Mouse (Mus musculus) Patski (cell line): ENCODE data around the gene Ralgapa2. TPM values are rescaled to one million over a fixed set of nuclear protein-coding genes. Genes with fewer than 3 reads are reported as not detected.

Source experiments
- ATAC-seq: fragments of 100-300 bp; one replicate; pipeline ENCODE4 v1.8.0; 2021
- CTCF ChIA-PET: fragments of 350-600 bp; sonication (Branson Sonifier 250); formaldehyde crosslinking; loops from one replicate; lab custom pipeline; 2022; ENCODE audit warnings: inconsistent platforms; lab: Charles Lee
- POLR2A ChIA-PET: fragments of 350-600 bp; sonication (Branson Sonifier 250); formaldehyde crosslinking; loops from one replicate; lab custom pipeline; 2022; ENCODE audit warnings: antibody characterized with exemption, inconsistent platforms; lab: Charles Lee
- DNase-seq: peaks from one replicate; pipeline ENCODE4 v3.0.0-alpha.2; 2011; ENCODE audit warnings: low read depth, low spot score
- H3K27me3 ChIP-seq: fragments of 371-371 bp; one replicate; pipeline ENCODE4 v1.5.1; 2021
- CTCF ChIP-seq: fragments of 100-300 bp; IDR thresholded peaks from one replicate; pipeline ENCODE4 v1.5.1; 2021
- in situ Hi-C: fragments of 300-500 bp; cut with MboI; formaldehyde crosslinking; loops from 3 replicates; pipeline ENCODE4 v1.11.1; 2018; ENCODE audit warnings: low pct_unique_long_range_greater_than_20kb, mixed read lengths
- polyA plus RNA-seq: library from polyadenylated mRNA; unstranded; gene quantifications from one replicate; pipeline ENCODE4 v1.2.3, GENCODE M21; 2021

The Ralgapa2 gene
- polyA plus RNA-seq, 1 experiment from 2014 or later, result 4.7 TPM

DNA sequence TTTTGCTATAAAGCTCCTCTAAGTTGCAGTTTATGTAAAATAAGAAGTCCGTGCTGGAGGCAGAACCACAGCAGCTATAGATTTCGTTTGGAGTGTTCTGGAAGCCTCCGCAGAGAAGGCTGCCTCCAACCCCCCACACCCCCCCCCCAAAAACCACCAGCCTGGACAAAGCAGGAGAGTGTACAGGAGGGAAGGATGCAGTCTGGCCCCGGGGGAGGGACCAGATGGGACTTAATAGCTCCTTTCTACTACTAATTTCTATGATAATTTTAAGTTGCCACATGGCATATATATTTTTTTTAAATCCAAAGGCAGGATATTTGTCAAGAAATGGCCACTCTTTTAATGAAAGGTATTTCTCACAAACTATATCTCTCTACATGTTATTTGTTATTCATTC is 198.3 kb downstream of the Ralgapa2 start:
- POLR2A ChIA-PET, result interaction anchor here (0.5 to 0.7 kb wide), 4 partner anchors 14 to 736 kb away, joined by 3 to 4 read pairs (median 3); no protein-coding TSS in a partner anchor
- DNase-seq (no peak), ATAC-seq (no peak)
- TF ChIP-seq CTCF, result no peak
- no peaks in the 10 kb centered on the region for H3K27me3 ChIP-seq
- in situ Hi-C loops, result no loop called here
- CTCF ChIA-PET, result interaction anchor here (0.7 to 3.2 kb wide), 3 partner anchors 14 to 46 kb away, joined by 3 to 8 read pairs (median 4); no protein-coding TSS in a partner anchor

- ChIA-PET POLR2A (interaction anchor here (0.6 to 0.7 kb wide), 2 partner anchors 9 to 13 kb away, joined by 3 read pairs; no protein-coding TSS in a partner anchor), CTCF (interaction anchor here (1.3 to 2.6 kb wide), 2 partner anchors 10 to 37 kb away, joined by 3 to 5 read pairs; no protein-coding TSS in a partner anchor)
- no peak for ATAC-seq
- H3K27me3 ChIP-seq, result no peaks in the 10 kb centered on the region
- in situ Hi-C loops, result no loop called here
- no peak for DNase-seq
- TF ChIP-seq CTCF, result no peak
Observed at GRCm38 (mm10) chr2:146310760-146311159, 201.4 kb downstream of the Ralgapa2 start.

DNA sequence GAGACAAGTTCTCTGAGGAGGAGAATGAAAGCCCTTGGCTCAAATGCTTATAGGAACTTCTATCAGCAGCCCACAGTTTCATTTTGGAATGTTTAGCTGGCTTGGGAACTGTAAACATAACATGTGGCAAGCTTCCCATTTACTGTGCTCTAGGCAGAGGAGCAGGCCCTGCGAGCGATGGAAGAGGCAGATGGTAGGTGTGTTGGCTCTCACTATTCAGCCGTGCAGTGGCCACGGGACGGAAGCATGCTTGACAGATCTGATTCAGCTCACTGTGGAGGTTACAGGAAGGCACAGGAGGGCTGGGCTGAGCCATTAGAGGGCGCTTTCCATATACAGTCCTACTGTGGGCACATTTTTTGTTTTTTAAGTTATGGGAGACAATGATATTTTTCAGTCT is 201.9 kb downstream of the Ralgapa2 start:
- no peak for TF ChIP-seq CTCF
- DNase-seq (no peak), ATAC-seq (no peak)
- CTCF ChIA-PET, result interaction anchor here (1.3 to 2.6 kb wide), 2 partner anchors 10 to 37 kb away, joined by 3 to 5 read pairs; no protein-coding TSS in a partner anchor
- POLR2A ChIA-PET, result interaction anchor here (0.7 kb wide), 1 partner anchor 12 kb away, joined by 3 read pairs; no protein-coding TSS in a partner anchor
- in situ Hi-C loops, result no loop called here
- no peaks in the 10 kb centered on the region for H3K27me3 ChIP-seq

DNA sequence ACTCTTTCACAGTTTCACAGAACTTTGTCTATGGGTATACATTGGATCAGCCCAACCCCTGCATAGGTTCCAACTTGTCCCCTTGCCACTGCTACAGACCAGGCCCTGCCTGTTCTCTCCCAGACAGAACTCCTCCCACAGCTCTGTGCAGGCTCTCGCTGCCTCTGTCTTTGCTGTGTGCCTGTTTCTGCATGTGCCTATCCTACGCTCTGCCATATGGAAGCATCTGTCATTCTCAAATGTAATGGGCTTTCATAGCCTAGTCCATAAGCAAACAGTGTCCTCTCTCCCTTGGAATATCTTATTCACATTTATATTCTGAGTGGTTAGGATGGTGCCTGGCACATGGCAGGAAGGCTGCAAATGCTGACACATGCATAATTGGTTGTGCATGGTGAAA is 202.7 kb downstream of the Ralgapa2 start:
- no peaks in the 10 kb centered on the region for H3K27me3 ChIP-seq
- CTCF ChIA-PET, result interaction anchor here (1.3 to 2.6 kb wide), 2 partner anchors 9 to 36 kb away, joined by 3 to 5 read pairs; no protein-coding TSS in a partner anchor
- in situ Hi-C loops, result no loop called here
- TF ChIP-seq CTCF, result no peak
- no peak for DNase-seq
- no peak for ATAC-seq
- POLR2A ChIA-PET, result no interaction called here

DNA sequence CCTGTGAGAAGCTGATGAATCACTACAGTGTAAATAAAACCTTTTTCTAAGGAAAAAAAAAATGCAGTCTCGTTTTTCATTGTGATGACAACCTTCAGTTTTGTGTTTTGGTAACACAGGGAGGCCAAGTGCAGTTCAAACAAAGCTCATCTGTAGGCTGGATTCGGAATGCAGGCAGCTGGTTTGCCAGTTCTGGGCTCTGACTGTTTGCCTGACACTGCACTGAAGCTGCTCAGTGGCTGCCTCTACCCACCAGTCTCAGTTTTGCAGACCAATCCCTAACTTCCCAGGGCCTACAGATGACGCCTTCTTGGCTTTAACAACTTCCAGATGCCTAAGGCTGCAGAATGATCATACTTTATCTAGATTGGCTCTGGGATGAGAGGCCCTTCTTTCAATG is 205.1 kb downstream of the Ralgapa2 start:
- DNase-seq (no peak), ATAC-seq (no peak)
- no peak for TF ChIP-seq CTCF
- in situ Hi-C loops, result no loop called here
- ChIA-PET CTCF (interaction anchor here (1.0 kb wide), 1 partner anchor 9 kb away, joined by 3 read pairs; no protein-coding TSS in a partner anchor), POLR2A (no interaction called here)
- H3K27me3 ChIP-seq, result no peaks in the 10 kb centered on the region

GRCm38 (mm10) chr2:146302094-146302699 is 209.9 kb downstream of the Ralgapa2 start:
- in situ Hi-C loops, result no loop called here
- ChIA-PET POLR2A (interaction anchor here (0.7 kb wide), 1 partner anchor 9 kb away, joined by 3 read pairs; no protein-coding TSS in a partner anchor), CTCF (no interaction called here)
- TF ChIP-seq CTCF, result no peak
- H3K27me3 ChIP-seq, result no peaks in the 10 kb centered on the region
- ATAC-seq (no peak), DNase-seq (no peak)

DNA sequence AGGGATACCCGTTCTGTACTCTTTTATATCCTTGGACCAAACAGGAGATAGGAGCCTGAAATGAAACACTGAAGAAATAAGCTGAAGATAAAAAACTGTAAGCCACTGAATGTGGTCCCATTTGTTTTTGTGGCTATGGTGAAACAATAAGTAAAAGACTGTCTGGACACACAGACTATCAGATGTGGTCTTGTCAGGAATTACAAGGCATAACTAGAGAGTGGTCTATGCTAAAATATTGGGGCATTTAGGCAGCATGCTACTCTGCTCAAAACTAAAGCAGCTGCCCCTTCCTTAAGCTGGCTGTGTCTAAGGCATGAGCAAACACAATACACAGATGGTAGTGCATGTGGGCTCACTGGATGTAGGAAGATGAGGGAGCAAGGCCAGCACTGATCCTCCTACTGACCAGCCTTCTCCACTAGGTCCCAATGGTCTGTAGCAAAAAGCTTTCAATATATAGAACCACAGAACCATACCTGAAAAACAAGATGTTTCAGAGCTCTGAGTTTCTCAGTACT is 211.6 kb downstream of the Ralgapa2 start:
- no peak for ATAC-seq
- in situ Hi-C loops, result no loop called here
- H3K27me3 ChIP-seq, result no peaks in the 10 kb centered on the region
- CTCF ChIA-PET, result interaction anchor here (0.8 kb wide), 1 partner anchor 10 kb away, joined by 3 read pairs; no protein-coding TSS in a partner anchor
- DNase-seq, result no peak
- POLR2A ChIA-PET, result interaction anchor here (0.7 kb wide), 1 partner anchor 17 kb away, joined by 3 read pairs; no protein-coding TSS in a partner anchor
- no peak for TF ChIP-seq CTCF

- ChIA-PET POLR2A (interaction anchor here (0.9 kb wide), 1 partner anchor 13 kb away, joined by 3 read pairs; no protein-coding TSS in a partner anchor), CTCF (interaction anchor here (1.0 kb wide), 1 partner anchor 41 kb away, joined by 3 read pairs; no protein-coding TSS in a partner anchor)
- ATAC-seq, result no peak
- TF ChIP-seq CTCF, result no peak
- DNase-seq, result no peak
- H3K27me3 ChIP-seq, result no peaks in the 10 kb centered on the region
- in situ Hi-C loops, result no loop called here
Observed at GRCm38 (mm10) chr2:146299841-146300460, 212.2 kb downstream of the Ralgapa2 start.

GRCm38 (mm10) chr2:146293538-146293937 is 218.6 kb downstream of the Ralgapa2 start:
- CTCF ChIA-PET, result interaction anchor here (0.6 kb wide), 1 partner anchor 26 kb away, joined by 3 read pairs; no protein-coding TSS in a partner anchor
- no peaks in the 10 kb centered on the region for H3K27me3 ChIP-seq
- in situ Hi-C loops, result no loop called here
- no peak for TF ChIP-seq CTCF
- ATAC-seq, result no peak
- POLR2A ChIA-PET, result no interaction called here
- DNase-seq, result no peak

GRCm38 (mm10) chr2:146290871-146291637 is 221.1 kb downstream of the Ralgapa2 start:
- no peaks in the 10 kb centered on the region for H3K27me3 ChIP-seq
- no peak for TF ChIP-seq CTCF
- in situ Hi-C loops, result no loop called here
- ChIA-PET POLR2A (no interaction called here), CTCF (interaction anchor here (1.4 kb wide), 1 partner anchor 17 kb away, joined by 3 read pairs; no protein-coding TSS in a partner anchor)
- ATAC-seq (no peak), DNase-seq (no peak)
